Mouse (Mus musculus): ENCODE measurements around the gene Rbm47. TPM values are rescaled to one million over a fixed set of nuclear protein-coding genes. Genes with fewer than 3 reads are reported as not detected.

The Rbm47 gene
- polyA plus RNA-seq, 1 experiment from 2014 or later, result 75.0 TPM

- H3K4me3 ChIP-seq (ENCODE audit: low read length), result no peak overlapping the region
- peak overlapping the region; percentile 52; the same call in 1 of the 2 replicates for H3K27ac ChIP-seq (ENCODE audit: low read length)
- 74% methylated on average over 12 of the region's 12 CpGs for WGBS
Measured at GRCm38 (mm10) chr5:66075906-66076305, 97.0 kb downstream of the Rbm47 start.

GRCm38 (mm10) chr5:66075032-66075488, 97.9 kb downstream of the Rbm47 start:
- Histone ChIP-seq H3K27ac (ENCODE audit: low read length) (peak overlapping the region; percentile 52; the same call in 1 of the 2 replicates), H3K4me1 (ENCODE audit: insufficient read depth, low read length) (peaks cover 40% of the 10 kb centered on the region), H3K4me2 (replicated peaks; ENCODE audit: low read depth, low read length) (no peak overlapping the region)

More at GRCm38 (mm10) chr5:66075906-66076305, 97.0 kb downstream of the Rbm47 start:
- Histone ChIP-seq H3K27me3 (ENCODE audit: insufficient read depth, low read length) (no peaks in the 10 kb centered on the region), H3K4me2 (replicated peaks; ENCODE audit: low read depth, low read length) (peak overlapping the region; percentile 46; the same call in 1 of the 2 replicates), H3K4me1 (ENCODE audit: insufficient read depth, low read length) (peaks cover 36% of the 10 kb centered on the region), H3K36me3 (ENCODE audit: insufficient read depth, low read length) (no peaks in the 10 kb centered on the region), H3K9ac (replicated peaks; ENCODE audit: low read length) (no peak overlapping the region), H3K9me3 (ENCODE audit: low read length) (no peaks in the 10 kb centered on the region)
- no peak; the same call in 1 of the 2 replicates for ATAC-seq (ENCODE audit: low FRiP score, low TSS enrichment)

GRCm38 (mm10) chr5:66074235-66074634, 98.7 kb downstream of the Rbm47 start:
- ATAC-seq (ENCODE audit: low FRiP score, low TSS enrichment), result no peak
- Histone ChIP-seq H3K4me2 (replicated peaks; ENCODE audit: low read depth, low read length) (no peak overlapping the region), H3K27me3 (ENCODE audit: insufficient read depth, low read length) (no peaks in the 10 kb centered on the region), H3K9ac (replicated peaks; ENCODE audit: low read length) (no peak overlapping the region), H3K4me1 (ENCODE audit: insufficient read depth, low read length) (peaks cover 45% of the 10 kb centered on the region), H3K36me3 (ENCODE audit: insufficient read depth, low read length) (no peaks in the 10 kb centered on the region), H3K4me3 (ENCODE audit: low read length) (no peak overlapping the region), H3K27ac (ENCODE audit: low read length) (peak overlapping the region; percentile 15; the same call in 1 of the 2 replicates), H3K9me3 (ENCODE audit: low read length) (no peaks in the 10 kb centered on the region)
- WGBS, result 92% methylated on average over 5 of the region's 5 CpGs

More at GRCm38 (mm10) chr5:66075032-66075488, 97.9 kb downstream of the Rbm47 start:
- H3K36me3 ChIP-seq (ENCODE audit: insufficient read depth, low read length), result no peaks in the 10 kb centered on the region
- no peak overlapping the region for H3K9ac ChIP-seq (replicated peaks; ENCODE audit: low read length)
- no peak overlapping the region for H3K4me3 ChIP-seq (ENCODE audit: low read length)
- no peak for ATAC-seq (ENCODE audit: low FRiP score, low TSS enrichment)
- H3K27me3 ChIP-seq (ENCODE audit: insufficient read depth, low read length), result no peaks in the 10 kb centered on the region
- 81% methylated on average over 9 of the region's 9 CpGs for WGBS
- H3K9me3 ChIP-seq (ENCODE audit: low read length), result no peaks in the 10 kb centered on the region

GRCm38 (mm10) chr5:66073604-66074164, 99.2 kb downstream of the Rbm47 start:
- no peak for ATAC-seq (ENCODE audit: low FRiP score, low TSS enrichment)
- Histone ChIP-seq H3K9ac (replicated peaks; ENCODE audit: low read length) (no peak overlapping the region), H3K4me2 (replicated peaks; ENCODE audit: low read depth, low read length) (no peak overlapping the region), H3K9me3 (ENCODE audit: low read length) (no peaks in the 10 kb centered on the region), H3K36me3 (ENCODE audit: insufficient read depth, low read length) (no peaks in the 10 kb centered on the region), H3K4me1 (ENCODE audit: insufficient read depth, low read length) (peaks cover 48% of the 10 kb centered on the region), H3K27ac (ENCODE audit: low read length) (peak overlapping the region; percentile 15; the same call in 1 of the 2 replicates), H3K27me3 (ENCODE audit: insufficient read depth, low read length) (no peaks in the 10 kb centered on the region), H3K4me3 (ENCODE audit: low read length) (no peak overlapping the region)
- 86% methylated on average over 12 of the region's 12 CpGs for WGBS

GRCm38 (mm10) chr5:66071722-66072121, 101.2 kb downstream of the Rbm47 start:
- no peak for ATAC-seq (ENCODE audit: low FRiP score, low TSS enrichment)
- Histone ChIP-seq H3K36me3 (ENCODE audit: insufficient read depth, low read length) (no peaks in the 10 kb centered on the region), H3K9me3 (ENCODE audit: low read length) (no peaks in the 10 kb centered on the region), H3K27me3 (ENCODE audit: insufficient read depth, low read length) (no peaks in the 10 kb centered on the region), H3K4me2 (replicated peaks; ENCODE audit: low read depth, low read length) (no peak overlapping the region), H3K4me1 (ENCODE audit: insufficient read depth, low read length) (peaks cover 44% of the 10 kb centered on the region), H3K9ac (replicated peaks; ENCODE audit: low read length) (no peak overlapping the region), H3K4me3 (ENCODE audit: low read length) (no peak overlapping the region), H3K27ac (ENCODE audit: low read length) (no peak overlapping the region)
- 84% methylated on average over 8 of the region's 8 CpGs for WGBS

GRCm38 (mm10) chr5:66070350-66070749, 102.6 kb downstream of the Rbm47 start:
- H3K4me3 ChIP-seq (ENCODE audit: low read length), result peak overlapping the region; percentile 52
- no peaks in the 10 kb centered on the region for H3K27me3 ChIP-seq (ENCODE audit: insufficient read depth, low read length)
- peak overlapping the region; percentile 74 for H3K27ac ChIP-seq (ENCODE audit: low read length)
- no peaks in the 10 kb centered on the region for H3K36me3 ChIP-seq (ENCODE audit: insufficient read depth, low read length)
- no peaks in the 10 kb centered on the region for H3K9me3 ChIP-seq (ENCODE audit: low read length)
- peak overlapping the region; percentile 95 for H3K4me2 ChIP-seq (replicated peaks; ENCODE audit: low read depth, low read length)
- ATAC-seq (ENCODE audit: low FRiP score, low TSS enrichment), result no peak
- H3K4me1 ChIP-seq (ENCODE audit: insufficient read depth, low read length), result peaks cover 33% of the 10 kb centered on the region
- 30% methylated on average over 2 of the region's 2 CpGs for WGBS
- no peak overlapping the region for H3K9ac ChIP-seq (replicated peaks; ENCODE audit: low read length)

- H3K4me3 ChIP-seq (ENCODE audit: low read length), result peak overlapping the region; percentile 52
- H3K4me2 ChIP-seq (replicated peaks; ENCODE audit: low read depth, low read length), result peak overlapping the region; percentile 95
- 2% methylated on average over 27 of the region's 27 CpGs for WGBS
- H3K9me3 ChIP-seq (ENCODE audit: low read length), result no peaks in the 10 kb centered on the region
- H3K27ac ChIP-seq (ENCODE audit: low read length), result peak overlapping the region; percentile 74
- no peaks in the 10 kb centered on the region for H3K27me3 ChIP-seq (ENCODE audit: insufficient read depth, low read length)
- peaks cover 27% of the 10 kb centered on the region for H3K4me1 ChIP-seq (ENCODE audit: insufficient read depth, low read length)
- H3K36me3 ChIP-seq (ENCODE audit: insufficient read depth, low read length), result no peaks in the 10 kb centered on the region
- peak overlapping the region; percentile 59 for H3K9ac ChIP-seq (replicated peaks; ENCODE audit: low read length)
- peak; percentile 94 for ATAC-seq (ENCODE audit: low FRiP score, low TSS enrichment)
Measured at GRCm38 (mm10) chr5:66069470-66070144, 103.3 kb downstream of the Rbm47 start.

GRCm38 (mm10) chr5:66069133-66069469, 103.8 kb downstream of the Rbm47 start:
- Histone ChIP-seq H3K36me3 (ENCODE audit: insufficient read depth, low read length) (no peaks in the 10 kb centered on the region), H3K9me3 (ENCODE audit: low read length) (no peaks in the 10 kb centered on the region), H3K4me2 (replicated peaks; ENCODE audit: low read depth, low read length) (peak overlapping the region; percentile 95), H3K27ac (ENCODE audit: low read length) (no peak overlapping the region; the same call in 1 of the 2 replicates), H3K4me3 (ENCODE audit: low read length) (peak overlapping the region; percentile 52), H3K27me3 (ENCODE audit: insufficient read depth, low read length) (no peaks in the 10 kb centered on the region), H3K4me1 (ENCODE audit: insufficient read depth, low read length) (peaks cover 27% of the 10 kb centered on the region), H3K9ac (replicated peaks; ENCODE audit: low read length) (peak overlapping the region; percentile 59)
- no peak for ATAC-seq (ENCODE audit: low FRiP score, low TSS enrichment)
- 31% methylated on average over 7 of the region's 7 CpGs for WGBS

- Histone ChIP-seq H3K4me2 (replicated peaks; ENCODE audit: low read depth, low read length) (no peak overlapping the region), H3K9ac (replicated peaks; ENCODE audit: low read length) (no peak overlapping the region), H3K4me1 (ENCODE audit: insufficient read depth, low read length) (peaks cover 23% of the 10 kb centered on the region), H3K27me3 (ENCODE audit: insufficient read depth, low read length) (no peaks in the 10 kb centered on the region), H3K4me3 (ENCODE audit: low read length) (no peak overlapping the region), H3K9me3 (ENCODE audit: low read length) (no peaks in the 10 kb centered on the region), H3K36me3 (ENCODE audit: insufficient read depth, low read length) (no peaks in the 10 kb centered on the region), H3K27ac (ENCODE audit: low read length) (no peak overlapping the region)
- 83% methylated on average over 12 of the region's 12 CpGs for WGBS
- ATAC-seq (ENCODE audit: low FRiP score, low TSS enrichment), result no peak
Measured at GRCm38 (mm10) chr5:66068068-66068920, 104.6 kb downstream of the Rbm47 start.
